Mouse (Mus musculus) ES-Bruce4 (cell line): Measurements from ENCODE around the gene Ociad2. TPM values are rescaled to one million over a fixed set of nuclear protein-coding genes. Genes with fewer than 3 reads are reported as not detected.

Source experiments
- H3K27ac ChIP-seq: 2 replicates; pipeline ENCODE4 v1.5.1; 2012; ENCODE audit warnings: low read length, inconsistent platforms; ENCODE audit not compliant: insufficient read depth
- H3K27me3 ChIP-seq: 2 replicates; pipeline ENCODE4 v1.6.1; 2012; ENCODE audit warnings: mild to moderate bottlenecking, low read length, inconsistent platforms; ENCODE audit not compliant: control insufficient read depth, poor library complexity, insufficient read depth, severe bottlenecking
- H3K36me3 ChIP-seq: 2 replicates; pipeline ENCODE4 v1.6.1; 2012; ENCODE audit warnings: inconsistent platforms, mild to moderate bottlenecking, low read length, moderate library complexity; ENCODE audit not compliant: control insufficient read depth, poor library complexity, insufficient read depth, severe bottlenecking
- H3K4me1 ChIP-seq: one replicate; pipeline ENCODE4 v1.8.1; 2011; ENCODE audit warnings: low read length; ENCODE audit not compliant: control insufficient read depth, insufficient read depth
- H3K4me3 ChIP-seq: 2 replicates; pipeline ENCODE4 v1.5.1; 2011; ENCODE audit warnings: low read depth, mild to moderate bottlenecking, low read length
- H3K9ac ChIP-seq: 2 replicates; pipeline ENCODE4 v1.6.1; 2012; ENCODE audit warnings: low read depth, mild to moderate bottlenecking, inconsistent platforms; ENCODE audit not compliant: poor library complexity, severe bottlenecking
- H3K9me3 ChIP-seq: replicated peaks from 2 replicates; pipeline ENCODE4 v1.6.1; 2012; ENCODE audit warnings: mild to moderate bottlenecking, low read length, inconsistent platforms; ENCODE audit not compliant: control insufficient read depth, poor library complexity, insufficient read depth, severe bottlenecking
- CTCF ChIP-seq: IDR thresholded peaks from one replicate; pipeline ENCODE4 v1.8.1; 2011; ENCODE audit warnings: low read depth, low read length
- EP300 ChIP-seq: IDR thresholded peaks from 2 replicates; pipeline ENCODE4 v1.6.1; 2011; ENCODE audit warnings: low read depth, low read length; ENCODE audit not compliant: insufficient read depth
- POLR2A ChIP-seq: IDR thresholded peaks from one replicate; pipeline ENCODE4 v1.8.1; 2011; ENCODE audit warnings: low read length; ENCODE audit not compliant: insufficient read depth
- polyA plus RNA-seq: library from polyadenylated mRNA; stranded (reverse); fragments of >200 nt; gene quantifications from 2 replicates; pipeline ENCODE4 v1.2.4, GENCODE M21; 2011; ENCODE audit warnings: low read depth; ENCODE audit not compliant: missing spikeins, insufficient read depth, insufficient read length

Gene Ociad2
- 2.2 and 4.9 TPM in 2 replicates for polyA plus RNA-seq

- Histone ChIP-seq H3K36me3 (no peaks in the 10 kb centered on the region), H3K27ac (no peak within 1 kb of the TSS), H3K9me3 (no peaks in the 10 kb centered on the region), H3K27me3 (no peaks in the 10 kb centered on the region), H3K9ac (no peak within 1 kb of the TSS), H3K4me1 (no peaks in the 10 kb centered on the region), H3K4me3 (no peak within 1 kb of the TSS)
- TF ChIP-seq POLR2A: no peak
- no peak for TF ChIP-seq EP300
- no peak for TF ChIP-seq CTCF
These were observed at the start of gene Ociad2 for GRCm38 (mm10) chr5:73340723-73341235. Ociad2 (minus strand) TSS chr5:73341028.

GRCm38 (mm10) chr5:73383647-73383970 is 42.8 kb upstream of the Ociad2 start:
- H3K36me3 ChIP-seq: no peaks in the 10 kb centered on the region
- no peaks in the 10 kb centered on the region for H3K4me1 ChIP-seq
- H3K4me3 ChIP-seq: no peak overlapping the region
- no peaks in the 10 kb centered on the region for H3K9me3 ChIP-seq
- no peak overlapping the region for H3K9ac ChIP-seq
- H3K27ac ChIP-seq: no peak overlapping the region
- no peak for TF ChIP-seq EP300
- no peak for TF ChIP-seq CTCF
- no peak for TF ChIP-seq POLR2A
- H3K27me3 ChIP-seq: no peaks in the 10 kb centered on the region

- Histone ChIP-seq H3K9ac (no peak overlapping the region), H3K36me3 (no peaks in the 10 kb centered on the region), H3K4me1 (no peaks in the 10 kb centered on the region), H3K27ac (no peak overlapping the region), H3K27me3 (no peaks in the 10 kb centered on the region), H3K9me3 (no peaks in the 10 kb centered on the region), H3K4me3 (no peak overlapping the region)
- no peak for TF ChIP-seq EP300
- no peak for TF ChIP-seq CTCF
- no peak for TF ChIP-seq POLR2A
These were observed 42.2 kb upstream of the Ociad2 start for GRCm38 (mm10) chr5:73382737-73383646.

- H3K36me3 ChIP-seq: no peaks in the 10 kb centered on the region
These were observed 41.2 kb upstream of the Ociad2 start for GRCm38 (mm10) chr5:73381976-73382540.

GRCm38 (mm10) chr5:73381510-73381909 is 40.7 kb upstream of the Ociad2 start:
- H3K36me3 ChIP-seq: no peaks in the 10 kb centered on the region
- H3K27me3 ChIP-seq: no peaks in the 10 kb centered on the region
- H3K9ac ChIP-seq: no peak overlapping the region
- TF ChIP-seq EP300 (no peak), CTCF (no peak), POLR2A (no peak)
- no peaks in the 10 kb centered on the region for H3K9me3 ChIP-seq
- H3K27ac ChIP-seq: no peak overlapping the region
- no peak overlapping the region for H3K4me3 ChIP-seq
- H3K4me1 ChIP-seq: no peaks in the 10 kb centered on the region

More at GRCm38 (mm10) chr5:73381976-73382540, 41.2 kb upstream of the Ociad2 start:
- no peaks in the 10 kb centered on the region for H3K4me1 ChIP-seq
- no peaks in the 10 kb centered on the region for H3K27me3 ChIP-seq
- H3K27ac ChIP-seq: no peak overlapping the region
- no peak overlapping the region for H3K9ac ChIP-seq
- TF ChIP-seq EP300 (no peak), POLR2A (no peak), CTCF (no peak)
- no peak overlapping the region for H3K4me3 ChIP-seq
- no peaks in the 10 kb centered on the region for H3K9me3 ChIP-seq

- Histone ChIP-seq H3K27ac (no peak overlapping the region), H3K4me3 (no peak overlapping the region), H3K9ac (no peak overlapping the region), H3K9me3 (no peaks in the 10 kb centered on the region), H3K27me3 (no peaks in the 10 kb centered on the region), H3K4me1 (no peaks in the 10 kb centered on the region), H3K36me3 (no peaks in the 10 kb centered on the region)
- TF ChIP-seq POLR2A: no peak
- no peak for TF ChIP-seq CTCF
These were observed 40.0 kb upstream of the Ociad2 start for GRCm38 (mm10) chr5:73380829-73381228.
